Mouse (Mus musculus) heart, adult 2 months (tissue): ENCODE results near the gene Dok3. TPM values are rescaled to one million over a fixed set of nuclear protein-coding genes. Genes with fewer than 3 reads are reported as not detected.

Source experiments
- DNase-seq, 2 experiments: peaks; one replicate each; pipeline ENCODE4 v3.0.0; 2021
- H3K27ac ChIP-seq: fragments of 200-600 bp; 2 replicates; pipeline ENCODE4 v1.8.1; 2022
- H3K27me3 ChIP-seq: fragments of 200-500 bp; 2 replicates; pipeline ENCODE4 v1.6.1; 2012; ENCODE audit warnings: mild to moderate bottlenecking, low read length, inconsistent platforms, mixed read lengths; ENCODE audit not compliant: control insufficient read depth, insufficient read depth
- H3K36me3 ChIP-seq: fragments of 200-500 bp; 2 replicates; pipeline ENCODE4 v1.6.1; 2012; ENCODE audit warnings: low read length, inconsistent platforms; ENCODE audit not compliant: control insufficient read depth, insufficient read depth
- H3K4me1 ChIP-seq: fragments of 200-500 bp; 2 replicates; pipeline ENCODE4 v1.6.1; 2011; ENCODE audit warnings: low read length; ENCODE audit not compliant: control insufficient read depth, insufficient read depth
- H3K4me3 ChIP-seq: fragments of 200-600 bp; 2 replicates; pipeline ENCODE4 v1.8.1; 2022
- H3K79me2 ChIP-seq: fragments of 200-500 bp; replicated peaks from 2 replicates; pipeline ENCODE4 v1.6.1; 2012; ENCODE audit warnings: mild to moderate bottlenecking, inconsistent platforms, low read length, moderate library complexity, mixed read lengths; ENCODE audit not compliant: control insufficient read depth, insufficient read depth
- H3K9ac ChIP-seq: fragments of 200-500 bp; 2 replicates; pipeline ENCODE4 v1.6.1; 2012; ENCODE audit warnings: low read depth, mild to moderate bottlenecking, control low read depth, inconsistent platforms, low read length, mixed read lengths
- CTCF ChIP-seq: fragments of 200-600 bp; IDR thresholded peaks from 2 replicates; pipeline ENCODE4 v1.8.1; 2022; ENCODE audit warnings: antibody characterized with exemption, mild to moderate bottlenecking, moderate library complexity
- EP300 ChIP-seq: fragments of 200-500 bp; IDR thresholded peaks from 2 replicates; pipeline ENCODE4 v1.6.1; 2011; ENCODE audit warnings: low read depth, low read length, control low read depth; ENCODE audit not compliant: insufficient read depth
- POLR2A ChIP-seq: fragments of 200-500 bp; IDR thresholded peaks from 2 replicates; pipeline ENCODE4 v1.6.1; 2011; ENCODE audit warnings: mild to moderate bottlenecking, low read depth, low read length, control low read depth; ENCODE audit not compliant: insufficient read depth
- WGBS: fragments of 180-500 bp; shearing (Covaris S2); methylation state at CpG from one replicate; pipeline ENCODE4 v1.1.7; 2018; 5-methylcytosine and 5-hydroxymethylcytosine counted together
- intact Hi-C: fragments of 180-260 bp; cut with DNase I; formaldehyde crosslinking; loops from one replicate; pipeline ENCODE4 v1.15.1; 2025
- polyA plus RNA-seq: library from polyadenylated mRNA; depleted of rRNA; stranded (reverse); fragments of >200 nt; gene quantifications from 2 replicates; pipeline ENCODE4 v1.2.3, GENCODE M21; 2012
- total RNA-seq, 2 experiments: library from RNA; stranded (reverse); gene quantifications; 2 replicates each; pipeline ENCODE4 v1.2.3; 2021

Gene Dok3
- total and polyA plus RNA-seq, 3 experiments, result 1.9 to 7.3 (median 2.4) TPM

- TF ChIP-seq POLR2A (no peak), EP300 (no peak), CTCF (no peak)
- no peak overlapping the region for H3K4me3 ChIP-seq
- H3K4me1 ChIP-seq, result no peaks in the 10 kb centered on the region
- no peak overlapping the region for H3K9ac ChIP-seq
- H3K27me3 ChIP-seq, result no peaks in the 10 kb centered on the region
- no peak for DNase-seq
- no peaks in the 10 kb centered on the region for H3K36me3 ChIP-seq
- intact Hi-C loops, result no loop called here
- H3K27ac ChIP-seq, result no peak overlapping the region
- WGBS, result 89% methylated on average over 2 of the region's 2 CpGs
- H3K79me2 ChIP-seq, result no peaks in the 10 kb centered on the region
These were observed 18.8 kb upstream of the Dok3 start for GRCm38 (mm10) chr13:55547916-55548315.

- Histone ChIP-seq H3K79me2 (no peaks in the 10 kb centered on the region), H3K4me1 (no peaks in the 10 kb centered on the region), H3K9ac (no peak overlapping the region), H3K27ac (no peak overlapping the region), H3K27me3 (no peaks in the 10 kb centered on the region), H3K4me3 (no peak overlapping the region), H3K36me3 (no peaks in the 10 kb centered on the region)
- WGBS, result 88% methylated on average over 6 of the region's 6 CpGs
- DNase-seq, result no peak
- TF ChIP-seq EP300, result no peak
- TF ChIP-seq POLR2A, result no peak
- TF ChIP-seq CTCF, result no peak
- intact Hi-C loops, result no loop called here
These were observed 15.7 kb upstream of the Dok3 start for GRCm38 (mm10) chr13:55544792-55545191.

- Histone ChIP-seq H3K36me3 (no peaks in the 10 kb centered on the region), H3K27ac (no peak overlapping the region), H3K27me3 (no peaks in the 10 kb centered on the region), H3K4me3 (no peak overlapping the region), H3K4me1 (no peaks in the 10 kb centered on the region), H3K79me2 (no peaks in the 10 kb centered on the region), H3K9ac (no peak overlapping the region)
- TF ChIP-seq EP300, result no peak
- no peak for TF ChIP-seq CTCF
- no peak for TF ChIP-seq POLR2A
- 90% methylated on average over 8 of the region's 8 CpGs for WGBS
- no peak for DNase-seq
- intact Hi-C loops, result no loop called here
These were observed 14.4 kb upstream of the Dok3 start for GRCm38 (mm10) chr13:55543447-55543846.

- H3K4me1 ChIP-seq, result no peaks in the 10 kb centered on the region
- no peak for DNase-seq
- no peaks in the 10 kb centered on the region for H3K27me3 ChIP-seq
- 88% methylated on average over 4 of the region's 4 CpGs for WGBS
- TF ChIP-seq CTCF (no peak), EP300 (no peak), POLR2A (no peak)
- intact Hi-C loops, result no loop called here
- H3K36me3 ChIP-seq, result no peaks in the 10 kb centered on the region
- no peaks in the 10 kb centered on the region for H3K79me2 ChIP-seq
- H3K27ac ChIP-seq, result no peak overlapping the region
- no peak overlapping the region for H3K9ac ChIP-seq
- no peak overlapping the region for H3K4me3 ChIP-seq
These were observed 13.8 kb upstream of the Dok3 start for GRCm38 (mm10) chr13:55542891-55543290.

GRCm38 (mm10) chr13:55540933-55541332, 11.8 kb upstream of the Dok3 start:
- no peak for DNase-seq
- WGBS, result 93% methylated on average over 2 of the region's 2 CpGs
- TF ChIP-seq CTCF (peak; percentile 77), EP300 (no peak), POLR2A (no peak)
- no peaks in the 10 kb centered on the region for H3K27me3 ChIP-seq
- H3K4me3 ChIP-seq, result no peak overlapping the region
- H3K4me1 ChIP-seq, result no peaks in the 10 kb centered on the region; the same call in 1 of the 2 replicates
- H3K9ac ChIP-seq, result no peak overlapping the region
- no peaks in the 10 kb centered on the region for H3K36me3 ChIP-seq
- intact Hi-C loops, result no loop called here
- H3K79me2 ChIP-seq, result no peaks in the 10 kb centered on the region
- no peak overlapping the region for H3K27ac ChIP-seq

GRCm38 (mm10) chr13:55536194-55537175, 7.4 kb upstream of the Dok3 start, which contains the start of gene Ddx41:
TSS of gene Ddx41 (minus strand) at chr13:55536658.
- Histone ChIP-seq H3K27me3 (no peaks in the 10 kb centered on the region), H3K36me3 (no peaks in the 10 kb centered on the region), H3K4me3 (peak within 1 kb of the TSS; percentile 78), H3K27ac (peak within 1 kb of the TSS; percentile 78), H3K79me2 (no peaks in the 10 kb centered on the region; the same call in 1 of the 2 replicates), H3K4me1 (peaks cover 3% of the 10 kb centered on the region), H3K9ac (peak within 1 kb of the TSS; percentile 79)
- TF ChIP-seq POLR2A (peak; percentile 77), EP300 (peak; percentile 88), CTCF (peak; percentile 94)
- DNase-seq, result peak; percentile 100
- intact Hi-C loops, result loop anchor here (1.0 to 5.0 kb wide), 4 partner anchors 23 to 1069 kb away; partner anchors contain the start of genes Fam193b, Pdlim7 and Thoc3
- WGBS, result 1% methylated on average over 70 of the region's 70 CpGs
